Mouse (Mus musculus): ENCODE results near the gene Gm19684. TPM values are rescaled to one million over a fixed set of nuclear protein-coding genes. Genes with fewer than 3 reads are reported as not detected.
"Not testable (repeated sequence)": the region's sequence is repeated elsewhere in the genome, so short reads cannot be mapped to it uniquely, and the experiment has no call there.

The Gm19684 gene
- polyA plus RNA-seq, 1 experiment from 2014 or later, result not detected

DNA sequence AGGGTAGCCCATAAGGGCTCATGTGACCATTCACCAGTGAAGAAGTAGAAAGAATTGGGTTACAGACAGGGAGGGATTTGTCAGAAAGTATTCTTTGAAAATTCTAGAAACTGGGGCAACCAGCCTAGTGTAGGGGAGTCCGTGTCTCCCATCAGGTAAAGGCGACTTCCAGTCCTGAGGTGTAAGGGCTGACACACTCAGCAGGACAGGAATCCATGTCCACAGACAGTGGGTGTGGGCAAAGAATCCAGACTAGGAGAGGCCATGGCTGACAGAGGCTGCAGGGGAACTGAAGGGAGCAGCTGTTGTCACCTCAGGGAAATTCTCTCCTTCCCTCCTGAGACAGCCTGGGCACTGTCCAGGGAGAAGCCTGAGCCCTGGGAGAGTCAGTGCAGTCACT, 45.4 kb downstream of the Gm19684 start:
- H3K4me2 ChIP-seq (ENCODE audit: low read depth); H3K27ac ChIP-seq (ENCODE audit: low read depth, low read length); H3K4me1 ChIP-seq (ENCODE audit: control insufficient read depth, insufficient read depth, low read length); H3K9me3 ChIP-seq (ENCODE audit: control insufficient read depth, low read length); H3K4me3 ChIP-seq (ENCODE audit: low read depth, low read length); H3K36me3 ChIP-seq (ENCODE audit: control insufficient read depth, insufficient read depth, low read length); ATAC-seq (ENCODE audit: insufficient read depth, low FRiP score, low TSS enrichment); H3K9ac ChIP-seq (ENCODE audit: low read length); DNase-seq (ENCODE audit: low spot score): not testable (repeated sequence)
- 9% methylated on average over 2 of the region's 2 CpGs for WGBS
- H3K27me3 ChIP-seq (ENCODE audit: control insufficient read depth, insufficient read depth, low read length), result peaks cover 76% of the 10 kb centered on the region

DNA sequence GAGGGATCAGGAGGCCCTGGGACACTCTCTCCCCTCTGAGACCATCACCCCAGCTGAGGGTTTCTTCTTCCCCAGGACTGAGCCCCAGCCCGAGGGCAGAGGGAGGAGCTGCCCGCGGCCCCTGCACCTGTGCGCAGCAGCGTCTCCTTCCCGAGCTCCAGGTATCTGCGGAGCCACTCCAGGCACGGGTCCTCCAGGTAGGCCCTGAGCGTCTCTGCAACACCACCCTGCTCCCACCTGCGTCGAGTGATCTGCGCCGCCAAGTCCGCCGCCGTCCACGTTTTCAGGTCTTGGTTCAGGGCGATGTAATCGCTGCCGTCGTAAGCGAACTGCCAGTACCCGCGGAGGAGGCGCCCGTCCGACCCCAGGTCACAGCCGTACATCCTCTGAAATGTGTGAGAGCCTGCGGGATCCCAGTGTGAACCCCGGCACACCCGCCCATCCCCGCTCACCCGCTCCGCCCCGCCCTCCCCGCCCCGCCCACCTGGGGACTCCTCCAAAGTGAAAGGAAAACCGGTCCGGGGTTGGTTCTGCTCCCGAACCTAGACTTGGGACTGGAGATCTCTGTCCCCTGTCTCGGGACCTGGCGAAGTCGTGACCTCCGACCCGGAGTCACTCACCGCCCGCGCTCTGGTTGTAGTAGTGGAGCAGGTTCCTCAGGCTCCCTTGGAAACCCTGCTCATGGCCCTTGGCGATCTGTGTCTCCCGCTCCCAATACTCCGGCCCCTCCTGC, 46.0 kb downstream of the Gm19684 start:
- Histone ChIP-seq H3K4me3 (ENCODE audit: low read depth, low read length) (peak overlapping the region; percentile 22; the same call in 1 of the 2 replicates), H3K4me1 (ENCODE audit: control insufficient read depth, insufficient read depth, low read length) (no peaks in the 10 kb centered on the region), H3K27ac (ENCODE audit: low read depth, low read length) (no peak overlapping the region), H3K9me3 (ENCODE audit: control insufficient read depth, low read length) (no peaks in the 10 kb centered on the region), H3K4me2 (ENCODE audit: low read depth) (peak overlapping the region; percentile 14; the same call in 1 of the 2 replicates), H3K9ac (ENCODE audit: low read length) (no peak overlapping the region), H3K27me3 (ENCODE audit: control insufficient read depth, insufficient read depth, low read length) (peaks cover 70% of the 10 kb centered on the region), H3K36me3 (ENCODE audit: control insufficient read depth, insufficient read depth, low read length) (no peaks in the 10 kb centered on the region)
- DNase-seq (ENCODE audit: low spot score), result peak; percentile 14
- ATAC-seq (ENCODE audit: insufficient read depth, low FRiP score, low TSS enrichment), result no peak
- 1% methylated on average over 50 of the region's 51 CpGs for WGBS

DNA sequence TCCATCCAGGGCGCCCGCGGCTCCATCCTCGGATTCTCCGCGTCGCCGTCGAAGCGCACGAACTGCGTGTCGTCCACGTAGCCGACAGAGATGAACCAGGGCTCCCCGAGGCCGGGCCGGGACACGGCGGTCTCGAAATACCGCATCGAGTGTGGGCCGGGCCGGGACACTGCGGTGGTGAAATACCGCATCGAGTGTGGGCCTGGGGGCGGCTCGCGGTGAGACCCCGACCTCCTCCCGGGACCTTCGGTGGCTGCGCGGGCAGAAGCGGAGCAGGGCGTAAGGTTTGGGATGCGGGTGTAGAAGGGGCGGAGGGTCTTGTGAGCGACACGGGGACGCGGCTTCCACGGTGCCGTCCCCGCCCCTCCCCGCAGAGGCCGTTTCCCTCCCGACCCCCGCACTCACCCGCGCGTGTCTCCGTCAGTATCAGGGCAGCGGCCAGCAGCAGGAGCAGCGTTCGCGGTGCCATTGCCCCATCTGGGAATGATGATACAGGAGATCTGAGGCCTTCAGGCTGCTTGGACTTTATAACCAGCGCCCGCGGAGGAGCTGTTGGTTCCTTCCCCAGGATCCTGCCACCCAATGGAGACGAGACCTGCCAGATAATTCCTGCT, 46.7 kb downstream of the Gm19684 start, which contains the start of gene Gm8909:
TSS of gene Gm8909 (minus strand) at position 499 of the 614 bp plus-strand sequence.
- Histone ChIP-seq H3K36me3 (ENCODE audit: control insufficient read depth, insufficient read depth, low read length) (no peaks in the 10 kb centered on the region), H3K9me3 (ENCODE audit: control insufficient read depth, low read length) (no peaks in the 10 kb centered on the region), H3K4me1 (ENCODE audit: control insufficient read depth, insufficient read depth, low read length) (no peaks in the 10 kb centered on the region), H3K9ac (ENCODE audit: low read length) (no peak within 1 kb of the TSS), H3K4me2 (ENCODE audit: low read depth) (peak within 1 kb of the TSS; percentile 14; the same call in 1 of the 2 replicates), H3K27me3 (ENCODE audit: control insufficient read depth, insufficient read depth, low read length) (peaks cover 65% of the 10 kb centered on the region), H3K4me3 (ENCODE audit: low read depth, low read length) (peak within 1 kb of the TSS; percentile 22; the same call in 1 of the 2 replicates), H3K27ac (ENCODE audit: low read depth, low read length) (no peak within 1 kb of the TSS)
- DNase-seq (ENCODE audit: low spot score) (no peak), ATAC-seq (ENCODE audit: insufficient read depth, low FRiP score, low TSS enrichment) (no peak)
- WGBS, result 3% methylated on average over 61 of the region's 63 CpGs

DNA sequence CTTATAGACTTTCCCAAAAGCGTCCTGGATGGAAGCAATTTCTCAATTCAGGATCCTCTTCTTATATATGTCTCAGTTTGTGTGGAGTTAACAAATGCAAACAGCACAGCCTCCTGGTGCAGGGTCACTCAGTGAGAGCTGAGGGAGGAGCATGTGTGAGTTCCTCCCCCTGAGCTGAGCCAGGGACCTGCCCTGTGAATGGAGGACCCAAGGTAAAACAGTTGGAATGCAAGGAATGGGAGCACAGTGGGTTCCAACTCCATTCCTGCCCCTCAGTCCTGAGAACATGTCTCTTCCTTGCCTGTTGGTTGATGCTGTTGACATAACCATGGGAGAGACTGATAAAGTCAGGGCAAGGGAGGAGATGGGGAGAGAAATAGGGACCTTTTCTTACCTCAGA, 47.6 kb downstream of the Gm19684 start:
- no CpG with 5 or more reads among the region's 1 CpGs for WGBS

DNA sequence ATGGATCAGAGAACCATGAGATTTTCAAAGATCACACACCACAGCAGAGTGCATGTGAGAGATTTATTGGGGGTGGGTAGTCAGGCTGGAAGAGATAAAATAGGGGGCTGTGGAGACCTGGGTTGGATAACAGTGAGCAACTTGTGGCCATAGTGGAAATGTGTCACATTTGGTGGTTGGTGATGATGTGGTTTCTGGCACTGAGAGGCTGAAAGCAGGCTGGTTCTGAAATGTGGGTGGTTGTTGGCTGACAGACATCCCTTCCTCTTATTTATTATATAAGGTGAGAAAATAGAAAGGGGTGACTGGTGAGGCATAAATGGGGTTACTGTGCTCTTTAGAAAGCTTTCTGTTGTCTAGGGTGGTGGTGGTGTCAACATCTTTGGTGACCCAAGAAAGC, 48.3 kb downstream of the Gm19684 start:
- Histone ChIP-seq H3K4me3 (ENCODE audit: low read depth, low read length) (no peak overlapping the region), H3K36me3 (ENCODE audit: control insufficient read depth, insufficient read depth, low read length) (no peaks in the 10 kb centered on the region), H3K9ac (ENCODE audit: low read length) (no peak overlapping the region), H3K4me2 (ENCODE audit: low read depth) (no peak overlapping the region), H3K27ac (ENCODE audit: low read depth, low read length) (no peak overlapping the region), H3K27me3 (ENCODE audit: control insufficient read depth, insufficient read depth, low read length) (peaks cover 49% of the 10 kb centered on the region), H3K9me3 (ENCODE audit: control insufficient read depth, low read length) (no peaks in the 10 kb centered on the region), H3K4me1 (ENCODE audit: control insufficient read depth, insufficient read depth, low read length) (no peaks in the 10 kb centered on the region)
- no peak for DNase-seq (ENCODE audit: low spot score)
- ATAC-seq (ENCODE audit: insufficient read depth, low FRiP score, low TSS enrichment), result no peak

More for the DNA sequence above, 47.6 kb downstream of the Gm19684 start:
- not testable (repeated sequence) for H3K4me1 ChIP-seq (ENCODE audit: control insufficient read depth, insufficient read depth, low read length); DNase-seq (ENCODE audit: low spot score); H3K36me3 ChIP-seq (ENCODE audit: control insufficient read depth, insufficient read depth, low read length); H3K9ac ChIP-seq (ENCODE audit: low read length); H3K9me3 ChIP-seq (ENCODE audit: control insufficient read depth, low read length); H3K27ac ChIP-seq (ENCODE audit: low read depth, low read length); H3K4me3 ChIP-seq (ENCODE audit: low read depth, low read length); H3K4me2 ChIP-seq (ENCODE audit: low read depth); ATAC-seq (ENCODE audit: insufficient read depth, low FRiP score, low TSS enrichment)
- peaks cover 56% of the 10 kb centered on the region for H3K27me3 ChIP-seq (ENCODE audit: control insufficient read depth, insufficient read depth, low read length)

DNA sequence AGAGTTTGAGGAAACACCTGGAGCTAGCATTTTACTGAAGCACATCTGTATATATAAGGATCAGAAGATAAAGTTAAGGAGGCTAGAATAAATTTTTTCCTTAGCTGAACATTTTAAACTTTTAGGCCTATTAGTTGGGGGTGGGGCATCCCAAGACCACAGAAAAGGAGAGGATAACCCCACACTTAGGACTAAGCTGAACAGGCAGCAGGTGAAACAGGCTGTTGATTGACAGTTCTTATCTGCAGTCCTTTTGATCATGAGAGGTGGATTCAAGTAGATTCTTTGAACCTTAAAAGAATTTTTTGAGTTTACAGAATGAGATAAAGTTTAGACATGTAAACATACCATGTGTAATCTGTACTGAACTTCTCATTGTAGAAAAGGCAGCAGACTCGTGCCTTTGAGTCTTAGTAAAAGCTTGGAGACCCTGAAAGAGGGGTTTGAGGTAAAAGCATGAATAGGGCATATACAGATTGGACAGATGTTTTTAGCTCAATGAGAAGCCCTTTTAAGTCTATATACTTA, 48.9 kb downstream of the Gm19684 start:
- H3K4me1 ChIP-seq (ENCODE audit: control insufficient read depth, insufficient read depth, low read length), result no peaks in the 10 kb centered on the region
- ATAC-seq (ENCODE audit: insufficient read depth, low FRiP score, low TSS enrichment), result no peak
- no peak overlapping the region for H3K27ac ChIP-seq (ENCODE audit: low read depth, low read length)
- H3K9me3 ChIP-seq (ENCODE audit: control insufficient read depth, low read length), result no peaks in the 10 kb centered on the region
- no peak for DNase-seq (ENCODE audit: low spot score)
- peaks cover 43% of the 10 kb centered on the region for H3K27me3 ChIP-seq (ENCODE audit: control insufficient read depth, insufficient read depth, low read length)
- H3K4me3 ChIP-seq (ENCODE audit: low read depth, low read length), result no peak overlapping the region
- H3K4me2 ChIP-seq (ENCODE audit: low read depth), result no peak overlapping the region
- H3K9ac ChIP-seq (ENCODE audit: low read length), result no peak overlapping the region
- no peaks in the 10 kb centered on the region for H3K36me3 ChIP-seq (ENCODE audit: control insufficient read depth, insufficient read depth, low read length)
- WGBS, result 43% methylated on average over 1 of the region's 1 CpGs

DNA sequence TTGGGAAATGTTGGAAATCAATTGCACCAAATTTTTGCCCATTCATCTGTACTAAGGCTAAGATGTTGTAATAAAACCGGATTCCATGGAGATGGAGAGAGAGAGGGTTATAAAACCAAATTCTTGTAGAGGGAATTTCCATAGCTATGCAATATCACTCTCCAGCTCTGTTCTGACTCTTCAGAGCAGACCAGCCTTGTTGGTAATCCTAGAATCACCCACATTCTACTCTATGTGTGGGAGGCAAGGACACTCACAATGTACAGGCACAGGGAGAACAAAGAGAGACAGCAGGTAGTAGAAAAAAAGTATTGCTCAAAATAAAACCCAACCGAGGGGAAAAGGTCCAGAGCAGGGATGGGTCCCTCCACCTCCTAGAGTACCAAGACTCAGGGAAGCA, 54.7 kb downstream of the Gm19684 start:
- H3K4me1 ChIP-seq (ENCODE audit: control insufficient read depth, insufficient read depth, low read length); H3K27ac ChIP-seq (ENCODE audit: low read depth, low read length); H3K4me2 ChIP-seq (ENCODE audit: low read depth); H3K9ac ChIP-seq (ENCODE audit: low read length); H3K9me3 ChIP-seq (ENCODE audit: control insufficient read depth, low read length); H3K36me3 ChIP-seq (ENCODE audit: control insufficient read depth, insufficient read depth, low read length); H3K27me3 ChIP-seq (ENCODE audit: control insufficient read depth, insufficient read depth, low read length); H3K4me3 ChIP-seq (ENCODE audit: low read depth, low read length); DNase-seq (ENCODE audit: low spot score); ATAC-seq (ENCODE audit: insufficient read depth, low FRiP score, low TSS enrichment): not testable (repeated sequence)
- no CpG with 5 or more reads among the region's 2 CpGs for WGBS

DNA sequence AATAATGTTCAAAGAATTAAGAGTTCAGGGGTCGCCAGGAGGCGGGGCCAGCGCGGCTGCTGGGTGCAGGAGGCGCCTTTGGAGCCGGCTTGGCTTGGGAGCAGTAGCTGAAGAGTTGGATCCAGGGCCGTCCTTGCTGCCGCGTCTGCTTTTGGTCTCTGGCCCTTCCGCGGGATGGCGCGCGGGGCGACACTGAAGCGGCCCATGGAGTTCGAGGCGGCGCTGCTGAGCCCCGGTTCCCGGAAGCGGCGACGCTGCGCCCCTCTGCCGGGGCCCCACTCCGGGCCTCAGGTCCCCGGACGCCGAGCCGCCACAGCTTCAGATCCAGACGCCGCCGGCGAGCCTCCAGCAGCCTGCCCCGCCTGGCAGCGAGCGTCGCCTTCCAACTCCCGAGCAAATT, 57.5 kb downstream of the Gm19684 start:
- WGBS, result under 1% methylated on average over 40 of the region's 40 CpGs
- Histone ChIP-seq H3K4me2 (ENCODE audit: low read depth) (peak overlapping the region; percentile 47), H3K9ac (ENCODE audit: low read length) (0 out of 2 replicates have a peak overlapping the region, but pooled peaks have one; percentile 14), H3K27me3 (ENCODE audit: control insufficient read depth, insufficient read depth, low read length) (peaks cover 13% of the 10 kb centered on the region), H3K4me3 (ENCODE audit: low read depth, low read length) (peak overlapping the region; percentile 31)
- H3K27ac ChIP-seq (ENCODE audit: low read depth, low read length); H3K4me1 ChIP-seq (ENCODE audit: control insufficient read depth, insufficient read depth, low read length); H3K9me3 ChIP-seq (ENCODE audit: control insufficient read depth, low read length); H3K36me3 ChIP-seq (ENCODE audit: control insufficient read depth, insufficient read depth, low read length): not testable (repeated sequence)
- ATAC-seq (ENCODE audit: insufficient read depth, low FRiP score, low TSS enrichment), result 0 out of 2 replicates have a peak, but pooled peaks have one; percentile 53
- DNase-seq (ENCODE audit: low spot score), result peak; percentile 49
